Mouse (Mus musculus): ENCODE measurements around the gene Hist1h1c.

Gene Hist1h1c

GRCm38 (mm10) chr13:23730479-23730878 is 8.1 kb upstream of the Hist1h1c start:
- Histone ChIP-seq H3K27me3 (ENCODE audit: control insufficient read depth, insufficient read depth, low read length, poor library complexity, severe bottlenecking) (no peaks in the 10 kb centered on the region), H3K36me3 (ENCODE audit: control insufficient read depth, insufficient read depth, low read length, poor library complexity, severe bottlenecking) (no peaks in the 10 kb centered on the region)
- DNase-seq (ENCODE audit: low read depth, low spot score), result no peak

GRCm38 (mm10) chr13:23732156-23732804 is 6.3 kb upstream of the Hist1h1c start:
- no peaks in the 10 kb centered on the region for H3K27me3 ChIP-seq (ENCODE audit: control insufficient read depth, insufficient read depth, low read length, poor library complexity, severe bottlenecking)
- peak; percentile 79 for DNase-seq (ENCODE audit: low read depth, low spot score)

GRCm38 (mm10) chr13:23737091-23737490 is 1.5 kb upstream of the Hist1h1c start:
- no peaks in the 10 kb centered on the region for H3K27me3 ChIP-seq (ENCODE audit: control insufficient read depth, insufficient read depth, low read length, poor library complexity, severe bottlenecking)
- DNase-seq (ENCODE audit: low read depth, low spot score), result no peak
- H3K36me3 ChIP-seq (ENCODE audit: control insufficient read depth, insufficient read depth, low read length, poor library complexity, severe bottlenecking), result no peaks in the 10 kb centered on the region

More at GRCm38 (mm10) chr13:23732156-23732804, 6.3 kb upstream of the Hist1h1c start:
- no peaks in the 10 kb centered on the region for H3K36me3 ChIP-seq (ENCODE audit: control insufficient read depth, insufficient read depth, low read length, poor library complexity, severe bottlenecking)

GRCm38 (mm10) chr13:23738041-23738440 is 567 bp upstream of the Hist1h1c start:
- no peaks in the 10 kb centered on the region for H3K27me3 ChIP-seq (ENCODE audit: control insufficient read depth, insufficient read depth, low read length, poor library complexity, severe bottlenecking)
- DNase-seq (ENCODE audit: low read depth, low spot score), result peak; percentile 25
- H3K36me3 ChIP-seq (ENCODE audit: control insufficient read depth, insufficient read depth, low read length, poor library complexity, severe bottlenecking), result 0 out of 2 replicates have a peak, but pooled peaks cover 2% of the 10 kb centered on the region

- Histone ChIP-seq H3K36me3 (ENCODE audit: control insufficient read depth, insufficient read depth, low read length, poor library complexity, severe bottlenecking) (0 out of 2 replicates have a peak, but pooled peaks cover 2% of the 10 kb centered on the region), H3K27me3 (ENCODE audit: control insufficient read depth, insufficient read depth, low read length, poor library complexity, severe bottlenecking) (no peaks in the 10 kb centered on the region)
- DNase-seq (ENCODE audit: low read depth, low spot score), result peak; percentile 94
These were observed 687 bp downstream of the Hist1h1c start for GRCm38 (mm10) chr13:23739069-23739921.

- 0 out of 2 replicates have a peak, but pooled peaks cover 2% of the 10 kb centered on the region for H3K36me3 ChIP-seq (ENCODE audit: control insufficient read depth, insufficient read depth, low read length, poor library complexity, severe bottlenecking)
- H3K27me3 ChIP-seq (ENCODE audit: control insufficient read depth, insufficient read depth, low read length, poor library complexity, severe bottlenecking), result no peaks in the 10 kb centered on the region
- peak; percentile 90 for DNase-seq (ENCODE audit: low read depth, low spot score)
These were observed 1.3 kb downstream of the Hist1h1c start for GRCm38 (mm10) chr13:23739922-23740252.

GRCm38 (mm10) chr13:23740256-23740840 is 1.7 kb downstream of the Hist1h1c start:
- 0 out of 2 replicates have a peak, but pooled peaks cover 2% of the 10 kb centered on the region for H3K36me3 ChIP-seq (ENCODE audit: control insufficient read depth, insufficient read depth, low read length, poor library complexity, severe bottlenecking)
- DNase-seq (ENCODE audit: low read depth, low spot score), result no peak
- no peaks in the 10 kb centered on the region for H3K27me3 ChIP-seq (ENCODE audit: control insufficient read depth, insufficient read depth, low read length, poor library complexity, severe bottlenecking)

GRCm38 (mm10) chr13:23740910-23741309 is 2.3 kb downstream of the Hist1h1c start:
- no peak for DNase-seq (ENCODE audit: low read depth, low spot score)
- Histone ChIP-seq H3K36me3 (ENCODE audit: control insufficient read depth, insufficient read depth, low read length, poor library complexity, severe bottlenecking) (0 out of 2 replicates have a peak, but pooled peaks cover 2% of the 10 kb centered on the region), H3K27me3 (ENCODE audit: control insufficient read depth, insufficient read depth, low read length, poor library complexity, severe bottlenecking) (no peaks in the 10 kb centered on the region)

- no peak for DNase-seq (ENCODE audit: low read depth, low spot score)
- Histone ChIP-seq H3K27me3 (ENCODE audit: control insufficient read depth, insufficient read depth, low read length, poor library complexity, severe bottlenecking) (no peaks in the 10 kb centered on the region), H3K36me3 (ENCODE audit: control insufficient read depth, insufficient read depth, low read length, poor library complexity, severe bottlenecking) (0 out of 2 replicates have a peak, but pooled peaks cover 2% of the 10 kb centered on the region)
These were observed 3.4 kb downstream of the Hist1h1c start for GRCm38 (mm10) chr13:23742007-23742406.

- DNase-seq (ENCODE audit: low read depth, low spot score), result no peak
- Histone ChIP-seq H3K27me3 (ENCODE audit: control insufficient read depth, insufficient read depth, low read length, poor library complexity, severe bottlenecking) (no peaks in the 10 kb centered on the region), H3K36me3 (ENCODE audit: control insufficient read depth, insufficient read depth, low read length, poor library complexity, severe bottlenecking) (0 out of 2 replicates have a peak, but pooled peaks cover 2% of the 10 kb centered on the region)
These were observed 4.6 kb downstream of the Hist1h1c start for GRCm38 (mm10) chr13:23743215-23743614.

- DNase-seq (ENCODE audit: low read depth, low spot score), result no peak
- Histone ChIP-seq H3K27me3 (ENCODE audit: control insufficient read depth, insufficient read depth, low read length, poor library complexity, severe bottlenecking) (no peaks in the 10 kb centered on the region), H3K36me3 (ENCODE audit: control insufficient read depth, insufficient read depth, low read length, poor library complexity, severe bottlenecking) (0 out of 2 replicates have a peak, but pooled peaks cover 2% of the 10 kb centered on the region)
These were observed 5.4 kb downstream of the Hist1h1c start for GRCm38 (mm10) chr13:23743963-23744362.

GRCm38 (mm10) chr13:23744421-23745380 is 6.1 kb downstream of the Hist1h1c start:
- no peak for DNase-seq (ENCODE audit: low read depth, low spot score)
- 0 out of 2 replicates have a peak, but pooled peaks cover 2% of the 10 kb centered on the region for H3K36me3 ChIP-seq (ENCODE audit: control insufficient read depth, insufficient read depth, low read length, poor library complexity, severe bottlenecking)
- H3K27me3 ChIP-seq (ENCODE audit: control insufficient read depth, insufficient read depth, low read length, poor library complexity, severe bottlenecking), result no peaks in the 10 kb centered on the region

GRCm38 (mm10) chr13:23745381-23746161 is 7.0 kb downstream of the Hist1h1c start, which contains the start of gene Hist1h3c:
Gene Hist1h3c (minus strand): TSS chr13:23745602.
- Histone ChIP-seq H3K27me3 (ENCODE audit: control insufficient read depth, insufficient read depth, low read length, poor library complexity, severe bottlenecking) (no peaks in the 10 kb centered on the region), H3K36me3 (ENCODE audit: control insufficient read depth, insufficient read depth, low read length, poor library complexity, severe bottlenecking) (0 out of 2 replicates have a peak, but pooled peaks cover 2% of the 10 kb centered on the region)
- peak; percentile 92 for DNase-seq (ENCODE audit: low read depth, low spot score)

Data from splenic B cell, adult 2 months (primary cell).